Mouse (Mus musculus): Measurements from ENCODE around the gene Fbxl18.

The Fbxl18 gene

DNA sequence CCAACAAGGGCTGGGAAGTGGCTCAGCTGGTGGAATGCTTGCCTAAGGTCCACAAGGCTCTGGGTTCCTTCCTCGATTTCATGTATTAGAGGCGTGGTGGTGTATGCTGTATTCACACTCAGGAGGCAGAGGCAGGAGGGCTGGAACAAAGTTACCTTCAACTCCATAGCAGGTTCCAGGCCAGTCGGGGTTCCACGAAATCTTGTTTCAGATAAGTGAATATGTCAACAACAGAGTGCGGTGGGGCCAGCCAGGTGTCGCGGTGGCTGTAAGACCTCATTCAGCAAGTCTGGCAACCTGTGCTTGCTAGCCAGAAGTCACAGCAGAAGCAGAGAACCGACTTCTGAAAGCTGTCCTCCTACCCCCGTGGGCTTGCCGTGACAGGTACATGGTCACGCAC is 20.0 kb upstream of the Fbxl18 start:
- no peak for DNase-seq

- peak; percentile 61 for DNase-seq
Measured at GRCm38 (mm10) chr5:142912739-142913138, 17.5 kb upstream of the Fbxl18 start.

DNA sequence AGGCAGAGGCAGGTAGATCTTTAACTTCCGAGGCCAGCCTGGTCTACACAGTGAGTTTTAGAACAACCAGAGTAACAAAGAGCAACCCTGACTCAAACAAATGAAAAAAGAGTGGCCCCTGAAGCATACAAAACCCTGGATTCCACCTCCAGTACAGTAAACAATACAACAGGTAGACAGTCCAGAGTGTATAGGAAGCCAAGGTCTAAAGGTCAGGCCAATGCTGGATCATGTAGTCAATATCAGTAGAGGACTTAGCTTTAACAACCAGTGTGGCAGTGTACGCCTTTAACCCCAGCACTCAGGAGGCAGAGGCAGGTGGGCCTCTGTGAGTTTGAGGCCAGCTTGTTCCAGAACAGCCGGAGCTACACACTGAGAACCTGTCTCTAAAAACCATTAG is 17.1 kb upstream of the Fbxl18 start:
- no peak for DNase-seq

- DNase-seq, result no peak
Measured at GRCm38 (mm10) chr5:142911629-142912028, 16.4 kb upstream of the Fbxl18 start.

GRCm38 (mm10) chr5:142909576-142910278 is 14.5 kb upstream of the Fbxl18 start:
- peak; percentile 90 for DNase-seq

- DNase-seq, result peak; percentile 54
Measured at GRCm38 (mm10) chr5:142908941-142909575, 13.8 kb upstream of the Fbxl18 start.

DNA sequence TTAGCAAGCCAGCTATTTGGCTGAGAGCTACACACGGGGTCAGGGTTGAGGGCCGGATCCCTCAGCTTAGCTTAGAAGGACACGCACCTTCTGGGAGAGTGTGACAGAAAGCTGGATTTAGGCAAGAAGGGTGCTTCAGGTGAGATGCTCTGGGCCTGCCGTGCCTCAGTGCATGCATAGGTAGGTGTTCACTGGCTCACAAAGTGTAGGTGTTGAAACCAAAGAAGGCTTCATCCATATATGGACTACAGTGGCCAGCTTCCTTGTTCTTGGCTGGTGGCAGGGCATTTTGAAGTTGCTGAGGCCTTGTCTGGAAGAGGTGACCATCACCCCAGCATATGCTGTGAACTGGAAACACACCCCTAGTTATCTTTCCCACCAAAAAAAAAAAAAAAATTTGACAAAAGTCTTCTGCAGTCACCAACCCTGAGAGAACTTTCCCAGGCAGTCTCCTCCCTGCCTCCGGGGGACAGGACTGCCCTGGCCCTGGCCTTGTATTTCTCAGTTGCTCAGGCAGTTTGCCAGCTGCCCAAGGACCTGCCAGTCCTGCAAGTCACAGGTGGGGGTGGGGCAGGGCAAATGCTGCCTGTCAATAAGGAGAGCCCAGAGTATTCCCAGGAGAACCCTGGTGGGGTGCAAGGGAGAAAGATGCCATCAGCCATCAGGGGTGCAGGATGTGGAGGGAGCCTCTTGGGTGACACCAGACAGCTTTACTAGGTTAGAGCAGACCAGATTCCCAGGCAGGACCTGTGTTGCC is 12.8 kb upstream of the Fbxl18 start:
- peak; percentile 92 for DNase-seq

GRCm38 (mm10) chr5:142907048-142907802 is 12.0 kb upstream of the Fbxl18 start:
- DNase-seq, result peak; percentile 77

GRCm38 (mm10) chr5:142906532-142907047 is 11.4 kb upstream of the Fbxl18 start, which contains the start of gene Actb:
Gene Actb (minus strand): TSS chr5:142906754.
- DNase-seq, result peak; percentile 97

- peak; percentile 98 for DNase-seq
Measured at GRCm38 (mm10) chr5:142905725-142906531, 10.7 kb upstream of the Fbxl18 start.

DNA sequence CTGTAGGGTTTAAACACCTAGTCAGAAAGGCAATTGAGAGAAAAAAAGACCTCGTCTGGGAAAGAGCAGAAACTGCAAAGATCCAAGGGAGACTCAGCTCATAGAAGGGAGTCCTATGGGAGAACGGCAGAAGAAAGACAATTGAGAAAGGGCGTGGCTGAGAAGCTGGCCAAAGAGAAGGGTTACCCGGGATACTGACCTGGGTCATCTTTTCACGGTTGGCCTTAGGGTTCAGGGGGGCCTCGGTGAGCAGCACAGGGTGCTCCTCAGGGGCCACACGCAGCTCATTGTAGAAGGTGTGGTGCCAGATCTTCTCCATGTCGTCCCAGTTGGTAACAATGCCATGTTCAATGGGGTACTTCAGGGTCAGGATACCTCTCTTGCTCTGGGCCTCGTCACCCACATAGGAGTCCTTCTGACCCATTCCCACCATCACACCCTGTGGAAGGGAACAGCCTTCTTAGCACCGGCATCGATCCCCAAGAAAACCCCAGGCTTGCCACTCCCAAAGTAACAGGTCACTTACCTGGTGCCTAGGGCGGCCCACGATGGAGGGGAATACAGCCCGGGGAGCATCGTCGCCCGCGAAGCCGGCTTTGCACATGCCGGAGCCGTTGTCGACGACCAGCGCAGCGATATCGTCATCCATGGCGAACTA is 9.9 kb upstream of the Fbxl18 start:
- DNase-seq, result no peak

DNA sequence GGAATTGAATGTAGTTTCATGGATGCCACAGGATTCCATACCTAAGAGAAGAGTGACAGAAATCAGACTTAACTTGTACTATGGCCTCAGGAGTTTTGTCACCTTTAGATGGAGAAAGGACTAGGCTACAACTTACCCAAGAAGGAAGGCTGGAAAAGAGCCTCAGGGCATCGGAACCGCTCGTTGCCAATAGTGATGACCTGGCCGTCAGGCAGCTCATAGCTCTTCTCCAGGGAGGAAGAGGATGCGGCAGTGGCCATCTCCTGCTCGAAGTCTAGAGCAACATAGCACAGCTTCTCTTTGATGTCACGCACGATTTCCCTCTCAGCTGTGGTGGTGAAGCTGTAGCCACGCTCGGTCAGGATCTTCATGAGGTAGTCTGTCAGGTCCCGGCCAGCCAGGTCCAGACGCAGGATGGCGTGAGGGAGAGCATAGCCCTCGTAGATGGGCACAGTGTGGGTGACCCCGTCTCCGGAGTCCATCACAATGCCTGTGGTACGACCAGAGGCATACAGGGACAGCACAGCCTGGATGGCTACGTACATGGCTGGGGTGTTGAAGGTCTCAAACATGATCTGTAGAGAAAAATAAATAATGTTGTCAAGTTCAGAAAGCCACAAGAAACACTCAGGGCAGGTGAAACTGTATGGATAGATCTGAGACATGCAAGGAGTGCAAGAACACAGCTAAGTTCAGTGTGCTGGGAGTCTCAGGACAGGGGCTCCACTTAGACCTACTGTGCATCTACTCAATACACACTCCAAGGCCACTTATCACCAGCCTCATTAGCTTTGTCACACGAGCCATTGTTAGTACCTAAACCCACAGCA is 9.2 kb upstream of the Fbxl18 start:
- no peak for DNase-seq

DNA sequence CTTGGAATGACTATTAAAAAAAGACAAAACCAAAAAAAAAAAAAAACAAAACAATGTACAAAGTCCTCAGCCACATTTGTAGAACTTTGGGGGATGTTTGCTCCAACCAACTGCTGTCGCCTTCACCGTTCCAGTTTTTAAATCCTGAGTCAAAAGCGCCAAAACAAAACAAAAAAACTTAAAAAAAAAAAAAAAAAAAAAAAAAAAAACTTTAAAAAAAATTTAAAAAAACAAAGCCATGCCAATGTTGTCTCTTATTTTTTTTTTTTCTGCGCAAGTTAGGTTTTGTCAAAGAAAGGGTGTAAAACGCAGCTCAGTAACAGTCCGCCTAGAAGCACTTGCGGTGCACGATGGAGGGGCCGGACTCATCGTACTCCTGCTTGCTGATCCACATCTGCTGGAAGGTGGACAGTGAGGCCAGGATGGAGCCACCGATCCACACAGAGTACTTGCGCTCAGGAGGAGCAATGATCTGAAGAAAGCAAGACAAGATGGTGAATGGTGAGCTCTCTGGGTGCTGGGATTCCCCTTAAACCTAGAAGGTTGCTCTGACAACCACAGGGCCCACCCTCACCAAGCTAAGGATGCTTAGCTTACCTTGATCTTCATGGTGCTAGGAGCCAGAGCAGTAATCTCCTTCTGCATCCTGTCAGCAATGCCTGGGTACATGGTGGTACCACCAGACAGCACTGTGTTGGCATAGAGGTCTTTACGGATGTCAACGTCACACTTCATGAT is 8.4 kb upstream of the Fbxl18 start:
- peak; percentile 31 for DNase-seq

DNA sequence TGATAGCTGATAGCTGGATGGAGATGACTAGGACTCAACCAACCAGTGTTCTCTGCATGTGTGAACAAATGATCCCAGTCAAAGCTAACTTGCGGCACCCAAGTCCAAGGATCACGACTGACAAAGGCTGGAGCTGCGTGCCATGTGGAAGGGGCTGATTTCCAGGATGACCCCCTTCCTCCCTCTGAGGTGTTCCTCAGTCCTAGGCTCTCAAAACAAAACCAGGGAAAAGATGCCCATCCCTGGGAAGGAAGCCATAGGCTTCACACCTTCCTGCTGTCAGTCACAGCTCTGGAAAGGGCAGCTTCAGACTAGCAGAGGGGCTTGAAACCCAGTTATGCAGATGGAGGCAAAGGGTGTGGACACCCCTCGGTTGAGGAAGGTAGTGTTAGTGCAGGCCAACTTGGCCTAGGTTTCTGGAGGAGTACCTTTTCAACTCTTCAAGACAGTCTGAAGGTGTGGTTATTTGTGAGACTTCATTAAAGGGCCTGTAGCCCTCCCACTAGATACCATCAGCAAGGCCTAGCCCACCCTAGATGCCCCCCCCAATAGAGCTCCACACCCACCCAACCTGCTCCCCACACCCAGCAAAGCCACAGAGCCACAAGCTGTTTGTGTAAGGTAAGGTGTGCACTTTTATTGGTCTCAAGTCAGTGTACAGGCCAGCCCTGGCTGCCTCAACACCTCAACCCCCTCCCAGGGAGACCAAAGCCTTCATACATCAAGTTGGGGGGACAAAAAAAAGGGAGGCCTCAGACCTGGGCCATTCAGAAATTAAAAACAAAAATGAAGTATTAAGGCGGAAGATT is 7.5 kb upstream of the Fbxl18 start:
- no peak for DNase-seq

DNA sequence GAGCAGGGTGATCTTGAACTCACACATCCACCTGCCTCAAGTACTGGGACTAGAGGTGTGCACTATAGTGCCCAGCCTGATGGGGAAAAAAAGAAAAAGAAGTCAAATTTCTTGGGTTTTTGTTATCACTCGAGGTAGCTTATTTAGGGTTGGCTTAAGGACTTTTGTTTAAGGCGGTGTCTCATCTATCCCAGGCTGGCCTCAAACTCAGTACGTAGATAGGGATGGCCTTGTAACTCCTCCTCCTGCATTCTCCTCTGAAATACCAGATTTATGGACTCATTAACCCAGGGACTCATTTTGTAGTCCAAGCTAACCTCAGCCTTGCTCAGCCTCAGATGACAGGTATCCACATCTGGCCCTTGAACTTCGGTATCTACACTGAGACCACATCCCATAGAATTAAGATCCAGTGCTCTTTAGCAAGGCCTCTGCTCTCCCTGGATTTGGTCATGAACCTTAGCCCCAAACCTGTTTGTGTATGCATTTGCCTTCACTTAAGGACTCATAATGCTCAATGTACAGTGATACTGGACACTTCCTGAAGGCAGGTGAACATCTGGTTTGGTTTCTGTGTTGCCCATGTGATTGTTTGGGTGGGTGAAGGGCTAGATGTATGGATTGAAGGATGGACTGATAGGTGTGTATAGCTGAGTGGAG is 6.8 kb upstream of the Fbxl18 start:
- DNase-seq, result no peak

- DNase-seq, result peak; percentile 63
Measured at GRCm38 (mm10) chr5:142901355-142901802, 6.2 kb upstream of the Fbxl18 start.

- no peak for DNase-seq
Measured at GRCm38 (mm10) chr5:142900651-142901050, 5.4 kb upstream of the Fbxl18 start.

- no peak for DNase-seq
Measured at GRCm38 (mm10) chr5:142899932-142900533, 4.8 kb upstream of the Fbxl18 start.

Measured in lung, postnatal 36 days (tissue).